ENCODE assay signal across 16 mouse cellular contexts in genomic region chr19:21663756-21664456, GRCm38 (mm10). TPM values are rescaled to one million over a fixed set of nuclear protein-coding genes. Genes with fewer than 3 reads are reported as not detected.
A peak's percentile ranks its signal among the peaks of the same experiment; 100 is the strongest.
DNase-seq lines count a peak whose midpoint lies in the region; ATAC-seq and TF ChIP-seq lines count a peak whose summit lies in the region.
"Had no signal": no experiment of that assay in that cellular context is flagged by ENCODE, and none has a peak within 500 bp of the region (broad histone marks: within the 10 kb centered on the region; RNA-seq: fewer than 3 reads in every experiment).

No protein-coding gene starts in this region.

- H3K36me3 ChIP-seq in liver, postnatal 0 days (replicated peaks; ENCODE audit: insufficient read depth, low read length): no peaks in the 10 kb centered on the region
- no peaks in the 10 kb centered on the region for H3K36me3 ChIP-seq in lung, postnatal 0 days (ENCODE audit: insufficient read depth, low read length)
- H3K36me3 ChIP-seq: limb, embryonic 12.5 days; midbrain, embryonic 15.5 days had no signal

- H3K9me3 ChIP-seq in liver, postnatal 0 days (ENCODE audit: low read length): no peaks in the 10 kb centered on the region
- no peaks in the 10 kb centered on the region for H3K9me3 ChIP-seq in lung, postnatal 0 days (ENCODE audit: low read length)
- H3K9me3 ChIP-seq: limb, embryonic 12.5 days; midbrain, embryonic 15.5 days had no signal

- WGBS in liver, postnatal 0 days (ENCODE audit: insufficient replicate concordance): 36% methylated on average over 4 of the region's 4 CpGs
- WGBS in lung, postnatal 0 days: 35% methylated on average over 4 of the region's 4 CpGs

- ATAC-seq in liver, postnatal 0 days: 0 out of 2 replicates have a peak, but pooled peaks have one; percentile 13
- ATAC-seq in lung, postnatal 0 days: peak; percentile 96
- ATAC-seq: forebrain, embryonic 16.5 days; hindbrain, embryonic 16.5 days; midbrain, embryonic 15.5 days had no signal

- H3K4me2 ChIP-seq in liver, postnatal 0 days (ENCODE audit: low read depth, low read length): peak overlapping the region; percentile 4
- no peak overlapping the region for H3K4me2 ChIP-seq in lung, postnatal 0 days (replicated peaks; ENCODE audit: low read depth, low read length)
- H3K4me2 ChIP-seq: limb, embryonic 12.5 days; midbrain, embryonic 15.5 days had no signal

- H3K4me3 ChIP-seq in liver, postnatal 0 days (ENCODE audit: low read depth, low read length): no peak overlapping the region
- no peak overlapping the region for H3K4me3 ChIP-seq in brown adipose tissue, adult 24 weeks (ENCODE audit: insufficient read depth, low read depth, low read length)
- no peak overlapping the region for H3K4me3 ChIP-seq in lung, postnatal 0 days (ENCODE audit: low read depth, low read length)
- H3K4me3 ChIP-seq: limb, embryonic 12.5 days; midbrain, embryonic 15.5 days had no signal

- no peak overlapping the region for H3K27ac ChIP-seq in liver, postnatal 0 days (ENCODE audit: low read depth)
- peak overlapping the region; percentile 56 for H3K27ac ChIP-seq in brown adipose tissue, adult 24 weeks (replicated peaks; ENCODE audit: low read depth, low read length)
- 0 out of 2 replicates have a peak overlapping the region, but pooled peaks have one; percentile 26 for H3K27ac ChIP-seq in lung, postnatal 0 days (ENCODE audit: low read length)
- H3K27ac ChIP-seq: limb, embryonic 12.5 days; midbrain, embryonic 15.5 days had no signal

- TF ChIP-seq EP300 in liver, postnatal 0 days (IDR thresholded peaks at IDR 0.05; ENCODE audit: low read depth): no peak
- TF ChIP-seq EP300 in lung, postnatal 0 days (IDR thresholded peaks at IDR 0.05): peak; percentile 90

- peaks cover 21% of the 10 kb centered on the region for H3K4me1 ChIP-seq in liver, postnatal 0 days (ENCODE audit: insufficient read depth)
- peaks cover 8% of the 10 kb centered on the region for H3K4me1 ChIP-seq in brown adipose tissue, adult 24 weeks (ENCODE audit: control insufficient read depth, insufficient read depth, insufficient read length, low read length)
- H3K4me1 ChIP-seq in lung, postnatal 0 days (ENCODE audit: insufficient read depth, low read depth, low read length): no peaks in the 10 kb centered on the region; the same call in 1 of the 2 replicates
- H3K4me1 ChIP-seq: limb, embryonic 12.5 days; midbrain, embryonic 15.5 days had no signal

- no peak overlapping the region for H3K9ac ChIP-seq in liver, postnatal 0 days (replicated peaks)
- no peak overlapping the region for H3K9ac ChIP-seq in lung, postnatal 0 days (replicated peaks; ENCODE audit: low read depth)
- H3K9ac ChIP-seq: limb, embryonic 12.5 days; midbrain, embryonic 15.5 days had no signal

- no peak for TF ChIP-seq CTCF in liver, postnatal 0 days (IDR thresholded peaks at IDR 0.05; ENCODE audit: low read depth)
- TF ChIP-seq CTCF in lung, postnatal 0 days (IDR thresholded peaks at IDR 0.05): no peak

- H3K27me3 ChIP-seq in liver, postnatal 0 days (ENCODE audit: insufficient read depth, low read length): no peaks in the 10 kb centered on the region
- no peaks in the 10 kb centered on the region for H3K27me3 ChIP-seq in lung, postnatal 0 days (replicated peaks; ENCODE audit: insufficient read depth, low read length)
- H3K27me3 ChIP-seq: limb, embryonic 12.5 days; midbrain, embryonic 15.5 days had no signal

- DNase-seq in liver, postnatal 0 days: no peak
- DNase-seq in liver: no peak
- DNase-seq in lung, postnatal 0 days (ENCODE audit: low spot score): peak; percentile 91
- no peak for DNase-seq in urinary bladder, adult 18-20 months (ENCODE audit: low spot score in 2 of 2)
- no peak for DNase-seq in T-cell, adult 2 months (ENCODE audit: low spot score)
- no peak for DNase-seq in B cell, adult 2 months
- DNase-seq: adrenal gland, postnatal 10 days; cerebellum, adult 9-10 months; kidney, adult 9 months; kidney, postnatal 4 days; thymus, adult 18-20 months had no signal

RNA-seq across cellular contexts. Expression of gene Abhd17b, which starts 10.9 kb away (rescaled TPM):
- 13.9 and 16.7 TPM in 2 replicates for polyA plus RNA-seq in liver, postnatal 0 days (2015; fragmentation: Nextera tagmentation; extraction: Ambion mirVana)
- 29.0 and 31.7 TPM in 2 replicates for polyA plus RNA-seq in brown adipose tissue, adult 24 weeks (2012; ENCODE audit: insufficient read depth, insufficient read length, missing spikeins)
- polyA plus RNA-seq in lung, postnatal 0 days (2015; fragmentation: Nextera tagmentation; extraction: Ambion mirVana): 44.1 and 49.8 TPM in 2 replicates

RNA-seq across cellular contexts. Expression of gene 1110059E24Rik, which starts 11.1 kb away (rescaled TPM):
- polyA plus RNA-seq in liver, postnatal 0 days (2015; fragmentation: Nextera tagmentation; extraction: Ambion mirVana): 17.7 and 18.6 TPM in 2 replicates
- 22.8 and 26.4 TPM in 2 replicates for polyA plus RNA-seq in brown adipose tissue, adult 24 weeks (2012; ENCODE audit: insufficient read depth, insufficient read length, missing spikeins)
- polyA plus RNA-seq in lung, postnatal 0 days (2015; fragmentation: Nextera tagmentation; extraction: Ambion mirVana): 44.3 and 47.4 TPM in 2 replicates
